Mouse (Mus musculus) spleen, postnatal 10 days (tissue): ENCODE measurements around the gene Tmem185b.

Experiments used
- DNase-seq, 2 experiments: peaks; one replicate each; pipeline ENCODE4 v3.0.0; 2021 to 2022; ENCODE audit warnings: low spot score in 2 of 2

The Tmem185b gene

DNA sequence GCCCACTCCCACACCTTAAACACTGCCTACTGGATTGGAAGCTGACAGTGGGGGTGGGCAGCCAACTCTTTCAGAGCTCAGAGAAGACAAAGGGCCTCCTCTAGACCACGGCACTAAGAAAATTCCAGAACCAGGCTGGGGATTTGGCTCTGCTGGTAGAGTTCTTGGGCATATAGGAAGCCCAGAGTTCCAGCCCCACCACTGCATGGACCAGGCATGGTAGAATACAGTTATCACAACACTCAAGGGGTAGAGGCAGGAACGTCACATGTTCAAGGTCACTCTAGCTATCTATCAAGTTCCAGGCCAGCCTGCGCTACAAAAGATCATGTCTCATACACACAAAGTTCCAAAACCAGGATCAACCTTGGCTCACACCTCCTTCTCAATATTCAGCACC, 22.8 kb upstream of the Tmem185b start:
- no peak for DNase-seq

DNA sequence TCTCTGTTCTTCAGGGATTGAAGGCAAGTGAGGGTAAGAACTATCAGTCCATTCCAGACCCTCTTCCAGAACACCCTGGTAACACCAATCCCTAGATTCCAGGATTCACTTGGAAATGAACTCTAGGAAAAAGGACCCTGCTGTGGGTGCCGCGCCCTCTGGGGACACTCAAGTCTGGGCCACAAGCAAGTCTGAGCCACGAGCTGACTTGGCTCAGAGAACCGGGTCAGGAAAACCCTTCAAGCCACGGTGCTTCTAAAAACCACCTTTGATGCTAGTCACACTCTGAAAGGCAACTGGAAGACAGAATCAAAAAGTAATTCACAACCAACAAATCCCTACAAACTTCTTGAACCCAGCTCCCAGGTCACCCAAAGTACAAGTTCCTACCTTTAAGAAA, 22.2 kb upstream of the Tmem185b start:
- DNase-seq = no peak

- peak; percentile 62 to 87 for DNase-seq
These were observed 21.5 kb upstream of the Tmem185b start, which contains the start of gene Ralb for GRCm38 (mm10) chr1:119504260-119505062. TSS of gene Ralb (minus strand) at chr1:119504794.

DNA sequence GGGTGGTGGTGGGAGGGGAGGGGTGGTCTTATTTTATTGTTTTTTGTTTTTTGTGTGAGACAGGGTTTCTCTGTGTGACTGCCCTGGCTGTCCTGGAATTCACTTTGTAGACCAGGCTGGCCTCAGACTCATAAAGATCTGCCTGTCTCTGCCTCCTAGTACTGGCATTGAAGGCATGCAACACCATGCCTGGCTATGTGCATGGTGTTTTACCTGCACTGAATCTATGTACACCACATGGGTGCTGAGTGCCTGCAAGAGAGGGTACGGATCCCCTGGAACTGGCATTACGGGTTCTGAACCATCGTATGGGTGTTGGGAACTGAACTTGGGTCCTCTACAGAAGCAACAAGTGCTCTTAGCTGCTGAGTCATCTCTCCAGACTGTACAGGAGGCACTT, 20.0 kb upstream of the Tmem185b start:
- no peak for DNase-seq

GRCm38 (mm10) chr1:119508548-119508947, 17.4 kb upstream of the Tmem185b start:
- DNase-seq = no peak

GRCm38 (mm10) chr1:119509474-119509873, 16.5 kb upstream of the Tmem185b start:
- DNase-seq = no peak

DNA sequence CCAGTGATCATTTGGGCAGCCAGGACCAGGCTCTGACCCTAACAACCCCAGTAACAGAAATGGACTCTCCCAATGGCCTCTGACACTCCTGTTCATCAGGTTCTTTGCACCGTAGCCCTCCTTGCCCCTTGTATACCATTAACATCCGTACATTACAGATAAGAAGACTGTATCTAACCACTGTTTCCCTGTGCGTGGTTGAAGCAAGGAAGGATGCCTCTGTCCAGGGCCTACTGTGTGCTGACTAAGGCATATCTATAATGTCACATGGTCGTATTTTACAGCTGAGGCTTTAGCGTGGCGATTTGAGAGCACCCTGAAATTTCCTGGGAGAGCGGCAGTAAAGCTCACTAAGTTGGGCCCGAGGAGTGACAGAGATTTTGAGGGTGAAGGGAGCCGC, 15.6 kb upstream of the Tmem185b start:
- no peak for DNase-seq

- no peak for DNase-seq
These were observed 15.1 kb upstream of the Tmem185b start for GRCm38 (mm10) chr1:119510857-119511256.

GRCm38 (mm10) chr1:119518060-119518459, 7.9 kb upstream of the Tmem185b start:
- no peak for DNase-seq

DNA sequence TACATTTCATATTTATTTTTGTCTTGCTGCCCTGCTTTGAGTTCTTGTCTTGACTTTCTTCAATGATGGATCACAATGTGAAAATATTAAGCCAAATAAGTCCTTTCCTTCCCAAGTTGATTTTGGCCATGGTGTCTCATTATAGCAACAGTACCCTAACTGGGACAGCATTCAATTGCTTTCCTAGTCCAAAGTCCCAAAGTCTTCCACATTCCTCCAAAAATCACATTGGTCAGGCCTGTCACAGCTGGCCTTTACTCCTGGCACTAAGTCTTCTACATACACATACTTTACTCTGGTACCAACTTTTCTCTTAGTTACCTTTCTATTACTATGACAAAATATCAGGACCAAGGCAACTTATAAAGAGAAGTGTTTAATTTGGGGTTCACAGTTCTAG, 7.2 kb upstream of the Tmem185b start:
- no peak for DNase-seq

DNA sequence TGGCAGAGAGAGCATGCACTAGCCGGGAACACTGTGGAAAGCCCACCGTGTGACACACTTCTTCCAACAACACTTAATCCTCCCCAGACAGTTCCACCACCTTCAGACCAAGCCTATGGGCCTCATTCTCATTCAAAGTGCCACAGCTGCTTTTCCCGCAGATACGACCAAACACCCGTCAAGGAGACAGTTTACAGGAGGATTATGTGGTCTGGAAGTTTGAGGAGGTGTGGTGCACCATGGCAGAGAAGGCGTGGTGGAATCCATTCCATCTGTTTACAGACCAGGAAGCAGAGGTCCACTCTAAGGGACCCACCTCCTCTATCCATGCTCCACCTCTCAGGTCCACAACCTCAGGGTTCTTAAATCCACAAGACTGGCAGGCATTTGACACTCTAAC, 6.7 kb upstream of the Tmem185b start:
- no peak for DNase-seq

DNA sequence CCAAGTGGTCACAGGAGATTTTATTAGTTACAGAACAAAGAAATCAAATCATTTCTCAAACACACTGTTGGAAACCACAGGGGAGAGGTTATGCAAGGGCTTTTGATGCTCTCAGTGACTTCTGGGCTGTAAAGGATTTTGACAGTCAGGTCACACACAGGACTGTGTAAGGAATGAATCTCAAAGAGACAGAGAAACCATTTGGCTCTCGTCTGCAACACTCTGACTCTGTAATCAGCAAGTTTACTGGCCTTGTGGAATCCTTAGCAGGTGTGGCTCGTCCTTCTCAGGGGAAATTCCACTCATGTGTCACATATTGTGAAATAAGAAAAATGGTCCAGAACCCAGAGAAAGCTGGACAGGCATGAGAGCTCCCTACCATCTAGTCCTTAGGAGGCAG, 4.9 kb upstream of the Tmem185b start:
- DNase-seq = no peak

GRCm38 (mm10) chr1:119521681-119522080, 4.3 kb upstream of the Tmem185b start:
- no peak for DNase-seq

DNA sequence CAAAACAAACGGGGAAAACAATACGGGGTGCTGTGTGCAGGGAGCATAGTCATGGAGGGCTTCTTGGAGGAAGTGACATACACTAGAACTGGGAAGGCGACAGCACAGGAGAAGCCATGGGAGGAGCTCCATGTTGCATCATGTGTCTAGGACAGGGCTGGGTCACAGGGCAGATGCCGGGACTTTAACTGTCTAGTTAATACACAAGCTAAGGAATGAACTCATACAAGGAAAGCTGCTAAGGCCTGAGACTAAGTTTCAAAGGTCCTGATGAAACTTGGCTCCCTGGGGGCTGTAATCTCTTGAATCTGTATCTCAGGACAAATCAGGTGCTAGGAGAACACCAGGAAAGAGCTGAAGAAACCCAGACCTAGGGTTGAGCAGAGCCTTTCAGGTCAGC, 3.2 kb upstream of the Tmem185b start:
- DNase-seq = no peak

- DNase-seq = no peak
These were observed 2.6 kb upstream of the Tmem185b start for GRCm38 (mm10) chr1:119523369-119523768.

DNA sequence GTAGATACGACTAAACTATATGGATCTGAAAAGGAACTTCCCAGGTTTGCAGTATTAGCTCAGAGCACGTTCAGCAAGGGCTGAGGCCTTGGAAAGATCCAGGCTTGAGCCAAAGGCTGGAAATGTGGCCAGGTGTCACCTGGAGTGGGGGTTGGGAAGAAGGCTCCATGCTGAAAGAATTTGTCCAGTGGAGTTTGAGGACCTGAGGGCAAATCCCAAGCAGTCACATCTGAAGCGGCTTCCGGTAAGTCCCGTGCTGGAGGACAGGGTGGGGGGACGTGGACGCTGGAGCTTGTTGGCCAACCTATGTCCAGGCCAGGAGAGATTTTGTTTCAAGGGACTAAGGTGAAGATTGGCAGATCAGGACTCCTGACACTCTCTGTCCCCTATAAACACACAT, 2.1 kb upstream of the Tmem185b start:
- DNase-seq = no peak

DNA sequence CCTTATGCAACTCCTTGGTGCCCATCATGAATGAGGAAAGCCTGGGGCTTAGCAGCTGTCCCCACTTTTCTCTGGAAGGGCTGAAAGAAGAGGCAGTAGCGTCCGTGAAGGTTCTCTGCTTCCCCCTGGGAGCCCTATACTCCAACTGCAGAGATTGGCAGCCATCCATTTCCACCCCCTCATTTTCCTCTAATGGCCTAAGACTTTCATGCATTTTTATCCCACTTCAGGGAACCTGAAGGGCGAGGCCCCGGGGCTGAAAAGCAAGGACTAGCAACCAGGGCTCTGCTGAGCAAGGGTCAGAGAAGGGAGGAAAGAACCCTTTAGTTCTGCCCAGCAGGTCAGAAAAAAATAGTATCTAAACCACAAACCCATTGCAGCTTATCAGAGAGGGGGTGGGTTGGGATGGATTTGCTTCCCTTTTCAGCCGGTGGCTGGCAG, 936 bp upstream of the Tmem185b start:
- no peak for DNase-seq

GRCm38 (mm10) chr1:119530941-119531340, 5.0 kb downstream of the Tmem185b start:
- DNase-seq = no peak

GRCm38 (mm10) chr1:119532165-119532564, 6.2 kb downstream of the Tmem185b start:
- no peak for DNase-seq

GRCm38 (mm10) chr1:119533093-119533805, 7.3 kb downstream of the Tmem185b start:
- no peak for DNase-seq

- no peak for DNase-seq
These were observed 8.4 kb downstream of the Tmem185b start for GRCm38 (mm10) chr1:119534341-119534740.

GRCm38 (mm10) chr1:119536122-119536521, 10.2 kb downstream of the Tmem185b start:
- no peak for DNase-seq

DNA sequence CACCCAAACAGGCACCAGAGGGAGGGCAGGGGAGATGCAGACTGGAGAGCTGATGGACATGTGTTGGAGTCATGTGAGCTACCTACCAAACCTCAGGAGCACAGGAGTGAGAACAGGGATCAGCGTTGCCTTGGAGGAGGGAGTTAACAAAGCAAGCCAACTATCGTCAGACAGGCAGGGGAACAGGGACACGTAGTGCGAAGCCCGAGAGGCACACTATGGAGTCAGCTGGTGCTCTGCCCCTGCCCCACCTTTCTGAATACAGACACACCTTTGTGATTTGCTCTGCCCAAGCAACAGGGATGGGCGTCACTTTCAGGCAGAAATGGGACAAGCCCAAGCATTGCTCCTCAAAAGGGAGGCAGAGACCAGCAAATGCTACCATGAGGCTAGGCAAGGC, 11.7 kb downstream of the Tmem185b start:
- no peak for DNase-seq
